Mouse (Mus musculus) heart, postnatal 0 days (tissue): ENCODE data around the gene Nox1. TPM values are rescaled to one million over a fixed set of nuclear protein-coding genes. Genes with fewer than 3 reads are reported as not detected.

Source experiments
- ATAC-seq: fragments of 200-750 bp; cut with Nextera tagmentation; 2 replicates; pipeline ENCODE4 v1.8.0; 2017; ENCODE audit warnings: low read depth, moderate number of reproducible peaks, moderate library complexity; ENCODE audit not compliant: insufficient read depth
- DNase-seq: peaks from one replicate; pipeline ENCODE4 v3.0.0-alpha.2; 2016; ENCODE audit warnings: low spot score
- H3K27ac ChIP-seq: fragments of 300-500 bp; sonication (generic); 2 replicates; pipeline ENCODE4 v1.5.1; 2014; ENCODE audit warnings: low read depth, mild to moderate bottlenecking
- H3K27me3 ChIP-seq: fragments of 300-500 bp; sonication (generic); 2 replicates; pipeline ENCODE4 v1.6.1; 2014; ENCODE audit warnings: low read length, mixed read lengths; ENCODE audit not compliant: control insufficient read depth, insufficient read depth
- H3K36me3 ChIP-seq: fragments of 300-500 bp; sonication (generic); replicated peaks from 2 replicates; pipeline ENCODE4 v1.6.1; 2014; ENCODE audit warnings: low read length, mixed read lengths; ENCODE audit not compliant: control insufficient read depth, insufficient read depth
- H3K4me1 ChIP-seq: fragments of 300-500 bp; sonication (generic); 2 replicates; pipeline ENCODE4 v1.6.1; 2014; ENCODE audit warnings: antibody characterized with exemption; ENCODE audit not compliant: control insufficient read depth, insufficient read depth
- H3K4me2 ChIP-seq: fragments of 300-500 bp; sonication (generic); 2 replicates; pipeline ENCODE4 v1.6.1; 2014; ENCODE audit warnings: low read depth, mild to moderate bottlenecking, low read length, moderate library complexity
- H3K4me3 ChIP-seq: fragments of 300-500 bp; sonication (generic); 2 replicates; pipeline ENCODE4 v1.5.1; 2014; ENCODE audit warnings: low read depth, low read length
- H3K9ac ChIP-seq: fragments of 300-500 bp; sonication (generic); replicated peaks from 2 replicates; pipeline ENCODE4 v1.6.1; 2014; ENCODE audit warnings: low read depth, low read length, mixed read lengths
- H3K9me3 ChIP-seq: fragments of 300-500 bp; sonication (generic); replicated peaks from 2 replicates; pipeline ENCODE4 v1.6.1; 2016; ENCODE audit warnings: low read length; ENCODE audit not compliant: control insufficient read depth
- CTCF ChIP-seq: IDR thresholded peaks from 2 replicates; pipeline ENCODE4 v1.5.1; 2016; ENCODE audit warnings: antibody characterized with exemption, control low read depth, low read depth
- EP300 ChIP-seq: IDR thresholded peaks from 2 replicates; pipeline ENCODE4 v1.6.1; 2016; ENCODE audit warnings: antibody characterized with exemption, low read depth
- WGBS: fragments of 180-500 bp; shearing (Covaris S2); extraction: QIAGEN DNeasy Blood & Tissue Kit; methylation state at CpG from one replicate; pipeline ENCODE4 v1.1.7; 2014; 5-methylcytosine and 5-hydroxymethylcytosine counted together
- polyA plus RNA-seq: library from polyadenylated mRNA; unstranded; fragments of >200 nt; fragmentation: Nextera tagmentation; extraction: Ambion mirVana; gene quantifications from 2 replicates; pipeline ENCODE4 v1.2.1, GENCODE M21; 2015
- total RNA-seq: library from RNA; depleted of rRNA; stranded (reverse); fragments of >200 nt; gene quantifications from 2 replicates; pipeline ENCODE4 v1.2.3, GENCODE M21; 2014; ENCODE audit warnings: low replicate concordance

The Nox1 gene
- total and polyA plus RNA-seq, 2 experiments from 2014 or later = 0.29 TPM; not detected in 1

- no peaks in the 10 kb centered on the region for H3K36me3 ChIP-seq
- 90% methylated on average over 1 of the region's 1 CpGs for WGBS
- no peak overlapping the region for H3K4me2 ChIP-seq
- no peak for TF ChIP-seq EP300
- TF ChIP-seq CTCF = no peak
- H3K4me3 ChIP-seq = no peak overlapping the region
- H3K9me3 ChIP-seq = no peaks in the 10 kb centered on the region
- DNase-seq = no peak
- no peak overlapping the region for H3K27ac ChIP-seq
- ATAC-seq = no peak
- no peaks in the 10 kb centered on the region for H3K27me3 ChIP-seq
- H3K9ac ChIP-seq = no peak overlapping the region
- no peaks in the 10 kb centered on the region for H3K4me1 ChIP-seq
Measured at GRCm38 (mm10) chrX:134174699-134175098, 47.1 kb downstream of the Nox1 start.

- 88% methylated on average over 1 of the region's 1 CpGs for WGBS
- DNase-seq = no peak
Measured at GRCm38 (mm10) chrX:134170584-134170983, 51.2 kb downstream of the Nox1 start.

DNA sequence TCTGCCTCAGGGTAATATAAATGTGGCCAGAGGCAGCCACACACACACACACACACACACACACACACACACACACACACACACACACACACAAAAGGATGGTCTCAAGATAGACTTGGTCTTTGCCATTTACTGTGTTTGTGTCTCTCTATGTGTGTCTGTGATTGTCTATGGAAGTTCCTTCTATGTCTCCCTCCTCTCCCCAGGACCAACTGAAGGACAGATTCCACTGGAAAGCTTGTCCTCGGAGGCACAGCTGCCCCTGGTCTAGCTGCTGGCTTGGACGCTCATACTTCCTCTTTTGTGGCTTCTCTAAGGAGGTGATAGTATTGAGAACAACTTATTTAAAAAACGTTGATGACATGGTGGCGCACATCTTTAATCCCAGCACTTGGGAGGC lies 58.3 kb downstream of the Nox1 start:
- Histone ChIP-seq H3K9ac (no peak overlapping the region), H3K27me3 (no peaks in the 10 kb centered on the region), H3K27ac (no peak overlapping the region), H3K36me3 (no peaks in the 10 kb centered on the region), H3K4me2 (no peak overlapping the region), H3K9me3 (no peaks in the 10 kb centered on the region), H3K4me1 (no peaks in the 10 kb centered on the region), H3K4me3 (no peak overlapping the region)
- ATAC-seq (no peak), DNase-seq (no peak)
- TF ChIP-seq EP300 (no peak), CTCF (no peak)
- WGBS = 46% methylated on average over 4 of the region's 4 CpGs

More at GRCm38 (mm10) chrX:134170584-134170983, 51.2 kb downstream of the Nox1 start:
- Histone ChIP-seq H3K4me2 (no peak overlapping the region), H3K4me1 (no peaks in the 10 kb centered on the region), H3K9ac (no peak overlapping the region), H3K36me3 (no peaks in the 10 kb centered on the region), H3K9me3 (no peaks in the 10 kb centered on the region), H3K27ac (no peak overlapping the region), H3K4me3 (no peak overlapping the region), H3K27me3 (no peaks in the 10 kb centered on the region)
- no peak for ATAC-seq
- TF ChIP-seq EP300 (no peak), CTCF (no peak)

GRCm38 (mm10) chrX:134162826-134163225 lies 58.9 kb downstream of the Nox1 start:
- peak overlapping the region; percentile 41; the same call in 1 of the 2 replicates for H3K4me2 ChIP-seq
- no peaks in the 10 kb centered on the region for H3K4me1 ChIP-seq
- no peak for DNase-seq
- no peak overlapping the region for H3K27ac ChIP-seq
- no peak for ATAC-seq
- H3K9me3 ChIP-seq = no peaks in the 10 kb centered on the region
- H3K27me3 ChIP-seq = no peaks in the 10 kb centered on the region
- no peak overlapping the region for H3K9ac ChIP-seq
- H3K36me3 ChIP-seq = no peaks in the 10 kb centered on the region
- TF ChIP-seq EP300 (no peak), CTCF (no peak)
- WGBS = 18% methylated on average over 11 of the region's 11 CpGs
- H3K4me3 ChIP-seq = peak overlapping the region; percentile 15; the same call in 1 of the 2 replicates

DNA sequence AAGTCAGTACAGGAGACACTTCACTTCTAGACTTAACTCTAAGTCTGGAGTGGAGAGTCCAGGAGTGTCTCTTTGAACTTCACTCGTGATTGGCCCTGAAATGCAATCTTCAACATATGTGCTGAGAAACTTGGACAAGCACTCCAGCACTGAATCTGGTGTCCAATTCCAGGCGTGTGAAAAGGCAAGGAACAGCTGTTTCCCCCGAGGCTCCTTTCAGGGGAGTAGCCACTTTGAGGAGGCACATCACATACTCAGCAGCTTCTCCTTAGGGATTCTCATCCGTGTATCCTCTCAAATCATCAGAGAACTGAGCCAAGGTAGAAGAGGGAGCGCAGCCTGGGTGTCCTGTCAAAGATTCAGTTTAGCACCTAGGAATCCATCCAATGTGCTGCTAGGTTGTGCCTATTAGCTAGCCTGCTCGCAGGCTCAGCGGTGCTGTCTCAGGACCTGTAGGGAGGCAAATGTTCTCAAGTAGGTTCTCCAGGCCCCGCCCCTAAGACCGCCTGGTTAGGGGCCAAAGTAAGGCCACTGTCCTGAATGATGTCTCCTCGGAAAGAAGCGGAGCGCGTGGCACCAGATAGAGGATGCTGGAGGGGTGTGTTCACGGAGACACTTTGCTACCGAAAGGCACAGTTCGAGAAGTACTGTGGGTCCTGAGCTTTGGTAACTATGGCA lies 59.6 kb downstream of the Nox1 start, which contains the start of gene Xkrx:
Gene Xkrx (minus strand): TSS at position 34 of the 678 bp plus-strand sequence.
- peak within 1 kb of the TSS; percentile 15; the same call in 1 of the 2 replicates for H3K4me3 ChIP-seq
- DNase-seq (no peak), ATAC-seq (no peak)
- H3K9me3 ChIP-seq = no peaks in the 10 kb centered on the region
- TF ChIP-seq EP300 (no peak), CTCF (no peak)
- WGBS = 43% methylated on average over 16 of the region's 16 CpGs
- H3K27ac ChIP-seq = no peak within 1 kb of the TSS
- H3K4me2 ChIP-seq = peak within 1 kb of the TSS; percentile 41; the same call in 1 of the 2 replicates
- H3K27me3 ChIP-seq = no peaks in the 10 kb centered on the region
- H3K36me3 ChIP-seq = no peaks in the 10 kb centered on the region
- H3K4me1 ChIP-seq = no peaks in the 10 kb centered on the region
- no peak within 1 kb of the TSS for H3K9ac ChIP-seq

DNA sequence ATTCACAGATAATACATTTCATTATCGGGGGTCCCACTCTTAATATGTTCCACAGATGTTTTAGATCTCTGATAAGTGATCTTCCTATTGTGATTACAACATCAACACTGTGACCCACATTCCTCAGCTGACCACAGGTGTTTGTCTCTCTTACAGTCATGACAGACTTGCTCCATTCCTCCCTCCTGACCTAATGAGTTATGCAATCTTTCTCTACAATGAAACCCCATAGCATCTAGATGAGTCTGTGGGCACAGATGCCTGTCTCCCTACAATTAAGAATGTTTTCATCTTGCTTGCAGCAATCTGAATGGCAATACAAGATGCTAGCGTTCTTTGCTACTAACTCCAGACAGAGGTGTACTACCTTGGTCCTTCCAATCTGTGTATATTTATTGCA lies 61.3 kb downstream of the Nox1 start:
- H3K9me3 ChIP-seq = no peaks in the 10 kb centered on the region
- H3K4me1 ChIP-seq = no peaks in the 10 kb centered on the region
- no peak overlapping the region for H3K9ac ChIP-seq
- TF ChIP-seq CTCF = no peak
- TF ChIP-seq EP300 = no peak
- 54% methylated on average over 2 of the region's 2 CpGs for WGBS
- H3K4me2 ChIP-seq = no peak overlapping the region
- no peaks in the 10 kb centered on the region for H3K27me3 ChIP-seq
- ATAC-seq (no peak), DNase-seq (no peak)
- no peak overlapping the region for H3K27ac ChIP-seq
- no peaks in the 10 kb centered on the region for H3K36me3 ChIP-seq
- H3K4me3 ChIP-seq = no peak overlapping the region
